Comparison of ENCODE assay signal across 8 mouse cellular contexts in the genomic region with DNA sequence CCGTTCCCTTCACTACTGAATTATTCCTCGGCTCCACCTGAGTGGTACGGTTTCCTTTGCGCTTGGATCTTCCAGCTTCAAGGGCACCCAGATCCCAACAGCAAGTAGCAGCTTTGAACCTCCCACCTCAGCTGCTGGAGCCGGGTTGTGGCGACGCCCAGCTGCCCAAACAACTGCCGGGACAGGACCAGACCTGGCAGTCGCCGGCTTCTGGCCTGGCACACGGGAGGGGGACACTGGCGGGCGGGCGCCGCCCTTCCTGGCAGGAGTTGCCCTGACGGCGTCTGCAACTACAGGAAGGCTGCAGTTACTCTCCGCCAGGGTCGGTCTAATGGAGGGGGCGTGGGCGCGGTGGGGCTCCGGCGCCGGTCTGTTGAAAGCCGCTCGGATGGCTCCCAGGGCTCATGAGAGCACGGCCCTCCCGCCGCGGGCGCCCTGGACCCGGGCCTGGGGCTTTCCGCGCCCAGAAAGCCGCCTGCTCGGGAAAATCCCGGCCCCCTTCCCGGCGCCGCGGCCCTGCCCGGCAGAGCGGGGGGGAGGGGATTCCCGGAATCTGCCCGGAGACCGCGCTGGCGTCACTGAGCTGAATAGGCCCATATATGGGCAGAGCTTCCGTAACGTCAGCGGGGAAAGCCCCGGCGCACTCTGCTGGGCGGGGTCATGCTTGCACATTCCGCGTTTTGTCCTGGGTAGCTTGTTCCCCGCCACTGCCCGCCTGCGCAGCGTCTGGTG. TPM values are rescaled to one million over a fixed set of nuclear protein-coding genes. Genes with fewer than 3 reads are reported as not detected.
A peak's percentile ranks its signal among the peaks of the same experiment; 100 is the strongest.
DNase-seq lines count a peak whose midpoint lies in the region; ATAC-seq and TF ChIP-seq lines count a peak whose summit lies in the region.

No protein-coding gene starts in this region.

- peaks cover 3% of the 10 kb centered on the region for H3K4me1 ChIP-seq in bone marrow, adult 2 months (ENCODE audit: control insufficient read depth, insufficient read depth, low read length)
- peaks cover 31% of the 10 kb centered on the region for H3K4me1 ChIP-seq in embryonic facial prominence, embryonic 14.5 days (ENCODE audit: control insufficient read depth, insufficient read depth, low read length)
- peaks cover 63% of the 10 kb centered on the region for H3K4me1 ChIP-seq in limb, embryonic 13.5 days
- H3K4me1 ChIP-seq in midbrain, embryonic 15.5 days = peaks cover 73% of the 10 kb centered on the region
- peaks cover 12% of the 10 kb centered on the region for H3K4me1 ChIP-seq in spleen, adult 2 months (ENCODE audit: control insufficient read depth, insufficient read depth, insufficient read length)

- peaks cover 40% of the 10 kb centered on the region for H3K36me3 ChIP-seq in embryonic facial prominence, embryonic 14.5 days (ENCODE audit: control insufficient read depth, insufficient read depth, low read length)
- peaks cover 35% of the 10 kb centered on the region for H3K36me3 ChIP-seq in limb, embryonic 13.5 days
- H3K36me3 ChIP-seq in midbrain, embryonic 15.5 days (replicated peaks) = peaks cover 22% of the 10 kb centered on the region
- H3K36me3 ChIP-seq in spleen, adult 2 months (ENCODE audit: control insufficient read depth, insufficient read depth, low read length) = no peaks in the 10 kb centered on the region

- no peak for TF ChIP-seq CTCF in bone marrow, adult 2 months (IDR thresholded peaks at IDR 0.05; ENCODE audit: control insufficient read depth, insufficient read depth, low read length)
- TF ChIP-seq CTCF in spleen, adult 2 months (IDR thresholded peaks at IDR 0.05; ENCODE audit: extremely low read depth, insufficient read depth, insufficient read length, insufficient replicate concordance) = no peak

- no peaks in the 10 kb centered on the region for H3K9me3 ChIP-seq in embryonic facial prominence, embryonic 14.5 days (ENCODE audit: control insufficient read depth, low read length)
- H3K9me3 ChIP-seq in limb, embryonic 13.5 days = no peaks in the 10 kb centered on the region
- no peaks in the 10 kb centered on the region for H3K9me3 ChIP-seq in midbrain, embryonic 15.5 days

- H3K27me3 ChIP-seq in embryonic facial prominence, embryonic 14.5 days (replicated peaks; ENCODE audit: control insufficient read depth, insufficient read depth, low read length) = peaks cover 16% of the 10 kb centered on the region
- peaks cover 27% of the 10 kb centered on the region for H3K27me3 ChIP-seq in limb, embryonic 13.5 days
- H3K27me3 ChIP-seq in midbrain, embryonic 15.5 days (replicated peaks) = peaks cover 13% of the 10 kb centered on the region
- no peaks in the 10 kb centered on the region for H3K27me3 ChIP-seq in spleen, adult 2 months (ENCODE audit: control insufficient read depth, insufficient read depth, low read length)

- peak overlapping the region; percentile 98 for H3K27ac ChIP-seq in bone marrow, adult 2 months (ENCODE audit: control insufficient read depth, insufficient read depth, low read depth, low read length, poor library complexity)
- H3K27ac ChIP-seq in embryonic facial prominence, embryonic 14.5 days (replicated peaks; ENCODE audit: low read depth, low read length) = peak overlapping the region; percentile 82
- peak overlapping the region; percentile 58 for H3K27ac ChIP-seq in limb, embryonic 13.5 days
- peak overlapping the region; percentile 22 for H3K27ac ChIP-seq in midbrain, embryonic 15.5 days
- H3K27ac ChIP-seq in spleen, adult 2 months (ENCODE audit: insufficient read depth, low read length) = peak overlapping the region; percentile 96

- under 1% methylated on average over 61 of the region's 61 CpGs for WGBS in bone marrow, adult 2 months
- 2% methylated on average over 22 of the region's 61 CpGs for WGBS in embryonic facial prominence, embryonic 14.5 days
- under 1% methylated on average over 57 of the region's 61 CpGs for WGBS in limb, embryonic 13.5 days
- 1% methylated on average over 61 of the region's 61 CpGs for WGBS in midbrain, embryonic 15.5 days
- WGBS in spleen, adult 2 months = 1% methylated on average over 60 of the region's 61 CpGs

- peak overlapping the region; percentile 51 for H3K4me3 ChIP-seq in bone marrow, adult 2 months (replicated peaks; ENCODE audit: control insufficient read depth, low read depth, low read length)
- H3K4me3 ChIP-seq in embryonic facial prominence, embryonic 14.5 days (ENCODE audit: low read depth, low read length) = peak overlapping the region; percentile 62
- peak overlapping the region; percentile 59 for H3K4me3 ChIP-seq in limb, embryonic 13.5 days
- peak overlapping the region; percentile 55 for H3K4me3 ChIP-seq in midbrain, embryonic 15.5 days
- H3K4me3 ChIP-seq in spleen, adult 2 months (ENCODE audit: extremely low read depth, insufficient read depth, insufficient read length) = peak overlapping the region; percentile 74

- peak; percentile 86 for ATAC-seq in embryonic facial prominence, embryonic 14.5 days (ENCODE audit: low read depth)
- ATAC-seq in limb, embryonic 13.5 days (ENCODE audit: low FRiP score, low read depth) = peak; percentile 80
- ATAC-seq in midbrain, embryonic 15.5 days (replicated peaks) = peak; percentile 75

- peak overlapping the region; percentile 97 for H3K4me2 ChIP-seq in embryonic facial prominence, embryonic 14.5 days (ENCODE audit: low read depth, low read length)
- H3K4me2 ChIP-seq in limb, embryonic 13.5 days (replicated peaks) = peak overlapping the region; percentile 98
- peak overlapping the region; percentile 100 for H3K4me2 ChIP-seq in midbrain, embryonic 15.5 days

- peak; percentile 97 for DNase-seq in 3T3-L1 (ENCODE audit: low read depth, low spot score)
- peak; percentile 96 for DNase-seq in embryonic facial prominence, embryonic 14.5 days (ENCODE audit: low spot score)
- peak; percentile 98 for DNase-seq in heart, adult 8-10 months (ENCODE audit: low spot score)
- DNase-seq in kidney, adult 8-10 months = peak; percentile 95 to 97
- peak; percentile 88 to 93 for DNase-seq in spleen, adult 2 months (ENCODE audit: low read depth in 1 of 2, low spot score in 2 of 2)

- TF ChIP-seq POLR2A in bone marrow, adult 2 months (IDR thresholded peaks at IDR 0.05; ENCODE audit: borderline replicate concordance, control insufficient read depth, low read depth, low read length) = peak; percentile 79; the same call in 1 of the 2 replicates
- TF ChIP-seq POLR2A in spleen, adult 2 months (IDR thresholded peaks at IDR 0.05; ENCODE audit: low read depth, low read length) = peak; percentile 74; the same call in 1 of the 2 replicates

- peak overlapping the region; percentile 75 for H3K9ac ChIP-seq in embryonic facial prominence, embryonic 14.5 days (ENCODE audit: low read depth, low read length)
- peak overlapping the region; percentile 71 for H3K9ac ChIP-seq in limb, embryonic 13.5 days
- H3K9ac ChIP-seq in midbrain, embryonic 15.5 days = peak overlapping the region; percentile 35; the same call in 1 of the 2 replicates

RNA-seq across cellular contexts. Expression of a gene that starts 2.3 kb away (rescaled TPM):
- 11.1 and 18.4 TPM in 2 replicates for polyA plus RNA-seq in bone marrow, adult 2 months (2011; ENCODE audit: insufficient read depth, insufficient read length, low replicate concordance, missing spikeins)
- polyA plus RNA-seq in embryonic facial prominence, embryonic 14.5 days (2014; fragmentation: Nextera tagmentation; extraction: Ambion mirVana) = 16.8 and 18.4 TPM in 2 replicates
- 10 to 100 TPM; 17.8 to 32.3 (median 23.9) TPM for total RNA-seq in heart, adult 8-10 months (2022)
- 8.2 and 8.4 TPM in 2 replicates for polyA plus RNA-seq in limb, embryonic 13.5 days (2015; fragmentation: Nextera tagmentation; extraction: Ambion mirVana)
- 5.5 and 6.8 TPM in 2 replicates for polyA plus RNA-seq in midbrain, embryonic 15.5 days (2015; fragmentation: Nextera tagmentation; extraction: Ambion mirVana)
- 89.2 and 154 TPM in 2 replicates for polyA plus RNA-seq in spleen, adult 2 months (2012; rRNA removed)

RNA-seq across cellular contexts. Expression of a gene that starts 6.6 kb away (rescaled TPM):
- 40.8 and 54.9 TPM in 2 replicates for polyA plus RNA-seq in bone marrow, adult 2 months (2011; ENCODE audit: insufficient read depth, insufficient read length, low replicate concordance, missing spikeins)
- polyA plus RNA-seq in embryonic facial prominence, embryonic 14.5 days (2014; fragmentation: Nextera tagmentation; extraction: Ambion mirVana) = 73.7 and 88.9 TPM in 2 replicates
- 10 to 100 TPM; 41.9 to 61.3 (median 55.0) TPM for total RNA-seq in heart, adult 8-10 months (2022)
- polyA plus RNA-seq in limb, embryonic 13.5 days (2015; fragmentation: Nextera tagmentation; extraction: Ambion mirVana) = 90.9 and 93.2 TPM in 2 replicates
- polyA plus RNA-seq in midbrain, embryonic 15.5 days (2015; fragmentation: Nextera tagmentation; extraction: Ambion mirVana) = 54.2 and 54.7 TPM in 2 replicates
- polyA plus RNA-seq in spleen, adult 2 months (2012; rRNA removed) = 34.2 and 35.6 TPM in 2 replicates

RNA-seq across cellular contexts. Expression of a gene that starts 6.8 kb away (rescaled TPM):
- 1,113 and 1,804 TPM in 2 replicates for polyA plus RNA-seq in bone marrow, adult 2 months (2011; ENCODE audit: insufficient read depth, insufficient read length, low replicate concordance, missing spikeins)
- 715 and 771 TPM in 2 replicates for polyA plus RNA-seq in embryonic facial prominence, embryonic 14.5 days (2014; fragmentation: Nextera tagmentation; extraction: Ambion mirVana)
- total RNA-seq in heart, adult 8-10 months (2022) = 100 to 1,000 TPM; 644 to 711 (median 676) TPM
- polyA plus RNA-seq in limb, embryonic 13.5 days (2015; fragmentation: Nextera tagmentation; extraction: Ambion mirVana) = 961 and 978 TPM in 2 replicates
- polyA plus RNA-seq in midbrain, embryonic 15.5 days (2015; fragmentation: Nextera tagmentation; extraction: Ambion mirVana) = 1,276 and 1,344 TPM in 2 replicates
- 149 and 164 TPM in 2 replicates for polyA plus RNA-seq in spleen, adult 2 months (2012; rRNA removed)

RNA-seq across cellular contexts. Expression of a gene that starts 7.0 kb away (rescaled TPM):
- not detected in 2 replicates for polyA plus RNA-seq in bone marrow, adult 2 months (2011; ENCODE audit: insufficient read depth, insufficient read length, low replicate concordance, missing spikeins)
- not detected in 2 replicates for polyA plus RNA-seq in embryonic facial prominence, embryonic 14.5 days (2014; fragmentation: Nextera tagmentation; extraction: Ambion mirVana)
- total RNA-seq in heart, adult 8-10 months (2022) = 1 to 10 TPM in 2 of 4 experiments, not detected in 2; 2.4 to 5.9 TPM
- polyA plus RNA-seq in limb, embryonic 13.5 days (2015; fragmentation: Nextera tagmentation; extraction: Ambion mirVana) = not detected in 2 replicates
- not detected in 2 replicates for polyA plus RNA-seq in midbrain, embryonic 15.5 days (2015; fragmentation: Nextera tagmentation; extraction: Ambion mirVana)
- not detected in 2 replicates for polyA plus RNA-seq in spleen, adult 2 months (2012; rRNA removed)

RNA-seq across cellular contexts. Expression of a gene that starts 14.2 kb away (rescaled TPM):
- 3.5 and 7.3 TPM in 2 replicates for polyA plus RNA-seq in bone marrow, adult 2 months (2011; ENCODE audit: insufficient read depth, insufficient read length, low replicate concordance, missing spikeins)
- 13.1 and 15.3 TPM in 2 replicates for polyA plus RNA-seq in embryonic facial prominence, embryonic 14.5 days (2014; fragmentation: Nextera tagmentation; extraction: Ambion mirVana)
- total RNA-seq in heart, adult 8-10 months (2022) = 1 to 10 TPM; 1.9 to 3.5 (median 2.7) TPM
- 18.6 and 18.8 TPM in 2 replicates for polyA plus RNA-seq in limb, embryonic 13.5 days (2015; fragmentation: Nextera tagmentation; extraction: Ambion mirVana)
- polyA plus RNA-seq in midbrain, embryonic 15.5 days (2015; fragmentation: Nextera tagmentation; extraction: Ambion mirVana) = 38.9 and 41.1 TPM in 2 replicates
- 3.6 and 3.9 TPM in 2 replicates for polyA plus RNA-seq in spleen, adult 2 months (2012; rRNA removed)

Comparison
In these comparisons a context has a peak if more than half of its experiments do, and no peak if none do; other contexts are left out.
1. Peak in every context shown above with its lines: DNase-seq, ATAC-seq, H3K4me3 ChIP-seq and H3K27ac ChIP-seq.
2. H3K27ac ChIP-seq: peak in every context shown above with its lines; median percentile 98 in bone marrow, adult 2 months; 96 in spleen, adult 2 months; 82 in embryonic facial prominence, embryonic 14.5 days; 58 in limb, embryonic 13.5 days; 22 in midbrain, embryonic 15.5 days.